Comparison of ENCODE assay signal across 8 mouse cellular contexts in the genomic region with DNA sequence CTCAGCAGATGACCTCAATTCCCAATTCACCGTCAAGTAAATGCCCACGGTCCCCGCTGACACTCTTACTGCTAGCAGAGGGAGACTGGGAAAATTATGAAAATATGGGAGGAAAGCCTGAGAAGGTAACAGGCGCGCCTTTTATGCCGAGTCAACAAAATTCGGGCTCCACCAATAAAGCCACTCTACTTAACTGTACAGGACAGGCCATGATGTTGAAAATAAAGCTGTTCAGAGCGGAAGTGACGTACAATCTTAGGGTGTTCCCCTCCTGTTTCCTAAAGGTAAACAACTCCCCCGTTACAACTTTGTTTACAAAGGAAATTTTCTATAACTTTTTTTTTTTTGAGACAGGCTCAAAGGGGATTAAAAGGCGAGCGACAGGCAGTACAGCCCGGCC. TPM values are rescaled to one million over a fixed set of nuclear protein-coding genes. Genes with fewer than 3 reads are reported as not detected.
DNase-seq lines count a peak whose midpoint lies in the region; ATAC-seq and TF ChIP-seq lines count a peak whose summit lies in the region.

No protein-coding gene starts in this region.

- H3K79me2 ChIP-seq in myocyte (ENCODE audit: control insufficient read depth, insufficient read depth), result peaks cover 56% of the 10 kb centered on the region

- ATAC-seq in hindbrain, embryonic 14.5 days (ENCODE audit: low FRiP score), result peak; percentile 46; the same call in 1 of the 2 replicates
- 0 out of 2 replicates have a peak, but pooled peaks have one; percentile 47 for ATAC-seq in liver, embryonic 11.5 days (replicated peaks; ENCODE audit: low FRiP score)

- no peak for TF ChIP-seq POLR2A in myocyte (IDR thresholded peaks at IDR 0.05; ENCODE audit: insufficient read length, low read depth)

- DNase-seq in adrenal gland, adult (ENCODE audit: inconsistent age in 2 of 2, low spot score in 1 of 2), result peak; percentile 40 to 80
- DNase-seq in adrenal gland, adult 18-20 months (ENCODE audit: low spot score in 2 of 2), result no peak
- DNase-seq in adrenal gland, postnatal 25 days, result peak; percentile 10
- DNase-seq in hindbrain, embryonic 14.5 days (ENCODE audit: low spot score), result peak; percentile 68
- peak; percentile 44 for DNase-seq in liver, embryonic 11.5 days (ENCODE audit: low spot score)
- DNase-seq in ovary, postnatal 36 days (ENCODE audit: low spot score), result no peak

- peak overlapping the region; percentile 80 for H3K4me2 ChIP-seq in hindbrain, embryonic 14.5 days (replicated peaks)
- H3K4me2 ChIP-seq in liver, embryonic 11.5 days, result peak overlapping the region; percentile 63
- H3K4me2 ChIP-seq in myocyte (ENCODE audit: low read depth), result peak overlapping the region; percentile 90

- H3K9ac ChIP-seq in hindbrain, embryonic 14.5 days, result peak overlapping the region; percentile 99
- H3K9ac ChIP-seq in liver, embryonic 11.5 days (ENCODE audit: low read depth, low read length), result peak overlapping the region; percentile 100

- peak overlapping the region; percentile 60 for H3ac ChIP-seq in myocyte (ENCODE audit: control insufficient read depth, insufficient read length)

- 8% methylated on average over 13 of the region's 13 CpGs for WGBS in hindbrain, embryonic 14.5 days
- WGBS in liver, embryonic 11.5 days, result 8% methylated on average over 13 of the region's 13 CpGs

- no peaks in the 10 kb centered on the region for H3K9me3 ChIP-seq in erythroblast, embryonic 14.5 days (ENCODE audit: control insufficient read depth, low read length)
- H3K9me3 ChIP-seq in hindbrain, embryonic 14.5 days (ENCODE audit: control insufficient read depth, low read length), result no peaks in the 10 kb centered on the region
- H3K9me3 ChIP-seq in liver, embryonic 11.5 days (ENCODE audit: control insufficient read depth, low read length), result no peaks in the 10 kb centered on the region

- peak overlapping the region; percentile 99; the same call in 1 of the 2 replicates for H3K27ac ChIP-seq in hindbrain, embryonic 14.5 days
- H3K27ac ChIP-seq in liver, embryonic 11.5 days (ENCODE audit: low read depth, low read length), result peak overlapping the region; percentile 100

- no peaks in the 10 kb centered on the region for H3K27me3 ChIP-seq in erythroblast, embryonic 14.5 days (ENCODE audit: control insufficient read depth)
- no peaks in the 10 kb centered on the region for H3K27me3 ChIP-seq in hindbrain, embryonic 14.5 days (ENCODE audit: control insufficient read depth, insufficient read depth, low read length)
- H3K27me3 ChIP-seq in liver, embryonic 11.5 days (replicated peaks; ENCODE audit: control insufficient read depth, insufficient read depth, low read length), result no peaks in the 10 kb centered on the region
- H3K27me3 ChIP-seq in myocyte (ENCODE audit: control insufficient read depth, insufficient read depth, insufficient read length), result no peaks in the 10 kb centered on the region

- H3K4me3 ChIP-seq in erythroblast, embryonic 14.5 days (replicated peaks), result peak overlapping the region; percentile 90
- peak overlapping the region; percentile 93 for H3K4me3 ChIP-seq in hindbrain, embryonic 14.5 days (replicated peaks; ENCODE audit: low read length)
- H3K4me3 ChIP-seq in liver, embryonic 11.5 days (ENCODE audit: low read depth, low read length), result peak overlapping the region; percentile 100
- peak overlapping the region; percentile 91 for H3K4me3 ChIP-seq in myocyte

- peaks cover 50% of the 10 kb centered on the region for H3K36me3 ChIP-seq in erythroblast, embryonic 14.5 days (ENCODE audit: control insufficient read depth)
- H3K36me3 ChIP-seq in hindbrain, embryonic 14.5 days (replicated peaks; ENCODE audit: control insufficient read depth, insufficient read depth), result peaks cover 35% of the 10 kb centered on the region
- H3K36me3 ChIP-seq in liver, embryonic 11.5 days (ENCODE audit: control insufficient read depth, insufficient read depth, low read length), result peaks cover 28% of the 10 kb centered on the region
- peaks cover 40% of the 10 kb centered on the region for H3K36me3 ChIP-seq in myocyte (ENCODE audit: control insufficient read depth, insufficient read depth)

- peaks cover 40% of the 10 kb centered on the region for H3K4me1 ChIP-seq in erythroblast, embryonic 14.5 days (ENCODE audit: control insufficient read depth)
- H3K4me1 ChIP-seq in hindbrain, embryonic 14.5 days (replicated peaks; ENCODE audit: control insufficient read depth, insufficient read depth, low read length), result peaks cover 23% of the 10 kb centered on the region
- H3K4me1 ChIP-seq in liver, embryonic 11.5 days (replicated peaks; ENCODE audit: control insufficient read depth, insufficient read depth, low read length), result peaks cover 9% of the 10 kb centered on the region

TF ChIP-seq in myocyte, 11 proteins besides CTCF, POLR2A, EP300 and RAD21:
- TF ChIP-seq POLR2AphosphoS2 (IDR thresholded peaks at IDR 0.05; ENCODE audit: insufficient read length, low read depth), result no peak
- no peak for TF ChIP-seq MYOD1 (IDR thresholded peaks at IDR 0.05; ENCODE audit: control insufficient read depth in 1 of 3, insufficient read length in 2 of 3, low read depth in 2 of 3)

RNA-seq across cellular contexts. Expression of gene Clk1, which starts 1.0 kb away (rescaled TPM):
- 100 to 1,000 TPM; 134 to 201 TPM for total RNA-seq in adrenal gland, adult 18-20 months (2021)
- 168 and 186 TPM in 2 replicates for total RNA-seq in adrenal gland, postnatal 25 days (2021)
- 1.5 and 2.9 TPM in 2 replicates for polyA plus RNA-seq in erythroblast, embryonic 14.5 days (2012)
- 143 and 156 TPM in 2 replicates for polyA plus RNA-seq in hindbrain, embryonic 14.5 days (2014; fragmentation: Nextera tagmentation; extraction: Ambion mirVana)
- 124 and 129 TPM in 2 replicates for polyA plus RNA-seq in liver, embryonic 11.5 days (2014; fragmentation: Nextera tagmentation; extraction: Ambion mirVana)
- 19.4 TPM for polyA plus RNA-seq in myocyte (2012; fragmentation: generic; extraction: Trizol)

RNA-seq across cellular contexts. Expression of gene Nif3l1, which starts 22.1 kb away (rescaled TPM):
- 10 to 100 TPM; 15.6 to 17.7 TPM for total RNA-seq in adrenal gland, adult 18-20 months (2021)
- total RNA-seq in adrenal gland, postnatal 25 days (2021), result 13.3 and 22.0 TPM in 2 replicates
- polyA plus RNA-seq in erythroblast, embryonic 14.5 days (2012), result 0.08 and 0.25 TPM in 2 replicates
- 50.4 and 51.6 TPM in 2 replicates for polyA plus RNA-seq in hindbrain, embryonic 14.5 days (2014; fragmentation: Nextera tagmentation; extraction: Ambion mirVana)
- polyA plus RNA-seq in liver, embryonic 11.5 days (2014; fragmentation: Nextera tagmentation; extraction: Ambion mirVana), result 44.0 and 45.0 TPM in 2 replicates
- polyA plus RNA-seq in myocyte (2012; fragmentation: generic; extraction: Trizol), result 30.0 TPM

RNA-seq across cellular contexts. Expression of gene Ppil3, which starts 22.4 kb away (rescaled TPM):
- total RNA-seq in adrenal gland, adult 18-20 months (2021), result 10 to 100 TPM; 27.9 to 29.4 TPM
- 37.9 and 38.5 TPM in 2 replicates for total RNA-seq in adrenal gland, postnatal 25 days (2021)
- polyA plus RNA-seq in erythroblast, embryonic 14.5 days (2012), result 0.40 and 0.43 TPM in 2 replicates
- 48.7 and 57.8 TPM in 2 replicates for polyA plus RNA-seq in hindbrain, embryonic 14.5 days (2014; fragmentation: Nextera tagmentation; extraction: Ambion mirVana)
- polyA plus RNA-seq in liver, embryonic 11.5 days (2014; fragmentation: Nextera tagmentation; extraction: Ambion mirVana), result 58.6 and 62.8 TPM in 2 replicates
- 45.8 TPM for polyA plus RNA-seq in myocyte (2012; fragmentation: generic; extraction: Trizol)

RNA-seq across cellular contexts. Expression of gene Bzw1, which starts 30.2 kb away (rescaled TPM):
- 100 to 1,000 TPM; 155 to 172 TPM for total RNA-seq in adrenal gland, adult 18-20 months (2021)
- 131 and 160 TPM in 2 replicates for total RNA-seq in adrenal gland, postnatal 25 days (2021)
- 0.15 and 0.30 TPM in 2 replicates for polyA plus RNA-seq in erythroblast, embryonic 14.5 days (2012)
- polyA plus RNA-seq in hindbrain, embryonic 14.5 days (2014; fragmentation: Nextera tagmentation; extraction: Ambion mirVana), result 372 and 407 TPM in 2 replicates
- polyA plus RNA-seq in liver, embryonic 11.5 days (2014; fragmentation: Nextera tagmentation; extraction: Ambion mirVana), result 344 and 399 TPM in 2 replicates
- polyA plus RNA-seq in myocyte (2012; fragmentation: generic; extraction: Trizol), result 34.7 TPM

Comparison
In these comparisons a context has a peak if more than half of its experiments do, and no peak if none do; other contexts are left out.
1. DNase-seq: peak in adrenal gland, adult (2 of 2), adrenal gland, postnatal 25 days (single experiment), hindbrain, embryonic 14.5 days (single experiment) and liver, embryonic 11.5 days (single experiment); none in adrenal gland, adult 18-20 months (0 of 2) and ovary, postnatal 36 days (single experiment).
2. RNA of gene Nif3l1, which starts 22.1 kb away (polyA plus RNA-seq): 50.4 to 51.6 TPM in hindbrain, embryonic 14.5 days, 44.0 to 45.0 TPM in liver, embryonic 11.5 days and 30.0 TPM in myocyte (single experiment); 0.08 to 0.25 TPM in erythroblast, embryonic 14.5 days; every median in the first group is over 10 times any median in the second.
3. RNA of gene Ppil3, which starts 22.4 kb away (polyA plus RNA-seq): 58.6 to 62.8 TPM in liver, embryonic 11.5 days, 48.7 to 57.8 TPM in hindbrain, embryonic 14.5 days and 45.8 TPM in myocyte (single experiment); 0.40 to 0.43 TPM in erythroblast, embryonic 14.5 days; every median in the first group is over 10 times any median in the second.
4. Peak in every context shown above with its lines, with median percentiles within 50 percentile points of each other: H3K4me3 ChIP-seq and H3K4me2 ChIP-seq.